Mouse (Mus musculus): ENCODE results near the gene Olfr1441.

DNA sequence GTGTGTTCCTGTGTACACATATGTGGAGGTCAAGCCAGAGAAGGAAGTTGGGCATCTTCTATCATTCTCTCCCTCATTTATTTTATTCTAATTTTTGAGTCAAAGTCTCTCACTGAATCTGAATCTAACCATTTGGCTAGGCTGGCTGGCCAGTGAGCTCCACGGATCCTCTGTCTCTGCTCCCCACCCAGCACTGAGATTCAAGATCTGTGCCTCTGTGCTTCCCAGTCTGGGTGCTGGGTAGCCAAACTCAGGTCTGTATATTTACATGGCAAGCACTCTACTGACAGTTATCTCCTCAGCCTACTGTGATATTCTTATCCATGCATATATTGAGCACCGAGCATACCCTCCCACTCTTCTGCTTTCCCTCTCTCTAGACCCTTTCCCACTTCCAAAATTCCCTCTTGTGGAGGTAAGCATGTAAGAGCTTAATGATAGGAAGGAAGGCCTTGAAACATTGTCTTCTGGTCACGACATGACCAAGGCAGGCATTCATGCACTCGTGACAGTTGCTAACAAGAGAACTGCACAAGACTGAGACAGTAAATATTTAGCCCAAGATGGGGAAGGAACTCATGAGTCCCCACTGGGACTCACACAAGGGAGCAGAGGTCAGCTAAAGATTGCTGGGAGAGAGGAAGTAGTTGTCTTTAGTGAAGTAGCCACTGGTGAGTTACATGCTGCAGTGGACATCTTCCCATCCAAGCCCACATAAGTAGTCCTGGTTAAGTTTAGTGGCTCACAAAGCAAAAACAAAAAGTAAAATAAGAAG lies 18.7 kb downstream of the Olfr1441 start:
- TF ChIP-seq POLR2A (IDR thresholded peaks at IDR 0.05; ENCODE audit: insufficient read depth, low read depth, low read length) (no peak), CTCF (IDR thresholded peaks at IDR 0.05; ENCODE audit: insufficient read depth, low read depth, low read length) (no peak)

Data from olfactory bulb, adult 2 months (tissue).